In genomic region chr1:74964494-74965215, GRCm38 (mm10) we compare ENCODE assay signal across 8 mouse cellular contexts. TPM values are rescaled to one million over a fixed set of nuclear protein-coding genes. Genes with fewer than 3 reads are reported as not detected.
DNase-seq lines count a peak whose midpoint lies in the region; TF ChIP-seq lines count a peak whose summit lies in the region.

No protein-coding gene starts in this region.

- 29% methylated on average over 16 of the region's 16 CpGs for WGBS in midbrain, embryonic 10.5 days
- 28% methylated on average over 16 of the region's 16 CpGs for WGBS in small intestine, adult 2 months

- TF ChIP-seq CTCF in cortical plate, adult 2 months (IDR thresholded peaks at IDR 0.05; ENCODE audit: extremely low read depth, insufficient read depth, low read length): peak; percentile 81
- peak; percentile 81 for TF ChIP-seq CTCF in small intestine, adult 2 months (IDR thresholded peaks at IDR 0.05; ENCODE audit: extremely low read depth, insufficient read length, insufficient replicate concordance, low read depth, low read length)

- no peak overlapping the region for H3K27ac ChIP-seq in cortical plate, adult 2 months (ENCODE audit: insufficient read depth, low read length)
- peak overlapping the region; percentile 59; the same call in 1 of the 2 replicates for H3K27ac ChIP-seq in midbrain, embryonic 10.5 days (replicated peaks)
- H3K27ac ChIP-seq in small intestine, adult 2 months (ENCODE audit: insufficient read depth, low read depth, low read length): no peak overlapping the region

- TF ChIP-seq POLR2A in cortical plate, adult 2 months (IDR thresholded peaks at IDR 0.05; ENCODE audit: extremely low read depth, insufficient read depth, low read length): no peak
- no peak for TF ChIP-seq POLR2A in small intestine, adult 2 months (IDR thresholded peaks at IDR 0.05; ENCODE audit: low read depth, low read length)

- peaks cover 16% of the 10 kb centered on the region for H3K27me3 ChIP-seq in midbrain, embryonic 10.5 days (ENCODE audit: low read depth, poor library complexity, severe bottlenecking)
- H3K27me3 ChIP-seq in small intestine, adult 2 months (ENCODE audit: control insufficient read depth, insufficient read depth, low read length): no peaks in the 10 kb centered on the region

- intact Hi-C loops in heart, postnatal 25 days (cut with DNase I): loop anchor here (1.0 kb wide), 1 partner anchor 53 kb away; no protein-coding TSS in a partner anchor
- intact Hi-C loops in gastrocnemius, postnatal 14 days (cut with DNase I; ENCODE audit: low total_unique reads): loop anchor here (5.0 kb wide), 1 partner anchor 53 kb away; no protein-coding TSS in a partner anchor
- intact Hi-C loops in left cerebral cortex, postnatal 10 days (cut with DNase I): loop anchor here (5.0 kb wide), 1 partner anchor 53 kb away; no protein-coding TSS in a partner anchor

- H3K9me3 ChIP-seq in midbrain, embryonic 10.5 days (replicated peaks): no peaks in the 10 kb centered on the region

- no peaks in the 10 kb centered on the region for H3K4me1 ChIP-seq in cortical plate, adult 2 months (ENCODE audit: control insufficient read depth, insufficient read depth, low read length)
- H3K4me1 ChIP-seq in midbrain, embryonic 10.5 days: peaks cover 9% of the 10 kb centered on the region
- H3K4me1 ChIP-seq in small intestine, adult 2 months (ENCODE audit: control insufficient read depth, insufficient read depth, insufficient read length, low read length): peaks cover 44% of the 10 kb centered on the region

- peak; percentile 94 for DNase-seq in heart, adult 11 months
- DNase-seq in heart, postnatal 25 days (ENCODE audit: low spot score): no peak
- peak; percentile 78 for DNase-seq in gastrocnemius, postnatal 14 days
- DNase-seq in induced T-regulatory cell, adult 2 months (ENCODE audit: low read depth): peak; percentile 85
- peak; percentile 30 to 85 for DNase-seq in left cerebral cortex, postnatal 10 days (ENCODE audit: extremely low spot score in 1 of 2, low spot score in 2 of 2)
- peak; percentile 77 for DNase-seq in midbrain, embryonic 10.5 days (ENCODE audit: low spot score)

- no peaks in the 10 kb centered on the region for H3K36me3 ChIP-seq in midbrain, embryonic 10.5 days
- no peaks in the 10 kb centered on the region for H3K36me3 ChIP-seq in small intestine, adult 2 months (ENCODE audit: control insufficient read depth, insufficient read depth, low read length)

- no peak overlapping the region for H3K4me3 ChIP-seq in cortical plate, adult 2 months (ENCODE audit: insufficient read depth, low read length)
- H3K4me3 ChIP-seq in midbrain, embryonic 10.5 days: peak overlapping the region; percentile 39
- H3K4me3 ChIP-seq in small intestine, adult 2 months (ENCODE audit: low read depth, low read length): no peak overlapping the region

RNA-seq across cellular contexts. Expression of gene Ihh, which starts 13.2 kb away (rescaled TPM):
- under 1 TPM in 1 of 2 experiments, not detected in 1; 0.11 TPM for total RNA-seq in heart, postnatal 25 days (2021)
- polyA plus RNA-seq in cortical plate, adult 2 months (2012; rRNA removed): 0.34 and 0.46 TPM in 2 replicates
- under 1 TPM; 0.10 to 0.20 TPM for total RNA-seq in gastrocnemius, postnatal 14 days (2021)
- under 1 TPM; 0.45 to 0.47 TPM for total RNA-seq in left cerebral cortex, postnatal 10 days (2021)
- 0.12 and 0.17 TPM in 2 replicates for polyA plus RNA-seq in midbrain, embryonic 10.5 days (2016; fragmentation: Nextera tagmentation; extraction: Ambion mirVana)
- 67.5 and 198 TPM in 2 replicates for polyA plus RNA-seq in small intestine, adult 2 months (2012; rRNA removed)

RNA-seq across cellular contexts. Expression of gene Cfap65, which starts 29.3 kb away (rescaled TPM):
- not detected for total RNA-seq in heart, postnatal 25 days (2021)
- 8.9 and 10.6 TPM in 2 replicates for polyA plus RNA-seq in cortical plate, adult 2 months (2012; rRNA removed)
- not detected for total RNA-seq in gastrocnemius, postnatal 14 days (2021)
- total RNA-seq in left cerebral cortex, postnatal 10 days (2021): 1 to 10 TPM; 1.6 to 2.1 TPM
- polyA plus RNA-seq in midbrain, embryonic 10.5 days (2016; fragmentation: Nextera tagmentation; extraction: Ambion mirVana): 0.04 and 0.07 TPM in 2 replicates
- polyA plus RNA-seq in small intestine, adult 2 months (2012; rRNA removed): 0.03 and 0.15 TPM in 2 replicates
